Mouse (Mus musculus) bone marrow, adult 2 months (tissue): ENCODE data around the gene Irf6. TPM values are rescaled to one million over a fixed set of nuclear protein-coding genes. Genes with fewer than 3 reads are reported as not detected.

Source experiments
- H3K27ac ChIP-seq: fragments of 200-500 bp; 2 replicates; pipeline ENCODE4 v1.5.1; 2012; ENCODE audit warnings: low read depth, mild to moderate bottlenecking, control low read depth, inconsistent platforms, low read length; ENCODE audit not compliant: control insufficient read depth, poor library complexity, insufficient read depth
- H3K4me1 ChIP-seq: fragments of 200-500 bp; 2 replicates; pipeline ENCODE4 v1.6.1; 2011; ENCODE audit warnings: low read length; ENCODE audit not compliant: control insufficient read depth, insufficient read depth
- H3K4me3 ChIP-seq: fragments of 200-500 bp; replicated peaks from 2 replicates; pipeline ENCODE3; 2011; ENCODE audit warnings: mild to moderate bottlenecking, low read depth, low read length, control low read depth; ENCODE audit not compliant: control insufficient read depth
- CTCF ChIP-seq: fragments of 200-500 bp; IDR thresholded peaks from 2 replicates; pipeline ENCODE4 v1.5.1; 2011; ENCODE audit warnings: low read length, control low read depth; ENCODE audit not compliant: control insufficient read depth, insufficient read depth
- POLR2A ChIP-seq: fragments of 200-500 bp; IDR thresholded peaks from 2 replicates; pipeline ENCODE4 v1.6.1; 2011; ENCODE audit warnings: low read depth, mild to moderate bottlenecking, control low read depth, low read length, borderline replicate concordance; ENCODE audit not compliant: control insufficient read depth
- WGBS: fragments of 180-500 bp; shearing (Covaris S2); methylation state at CpG from one replicate; pipeline ENCODE4 v1.1.7; 2018; 5-methylcytosine and 5-hydroxymethylcytosine counted together
- polyA plus RNA-seq: library from polyadenylated mRNA; stranded (reverse); fragments of >200 nt; gene quantifications from 2 replicates; pipeline ENCODE4 v1.2.4, GENCODE M21; 2011; ENCODE audit warnings: low replicate concordance; ENCODE audit not compliant: missing spikeins, insufficient read depth, insufficient read length

Irf6 gene
- polyA plus RNA-seq, 1 experiment: not detected

- Histone ChIP-seq H3K4me3 (peak overlapping the region; percentile 16), H3K4me1 (no peaks in the 10 kb centered on the region; the same call in 1 of the 2 replicates), H3K27ac (no peak overlapping the region)
- no peak for TF ChIP-seq CTCF
- no peak for TF ChIP-seq POLR2A
- 54% methylated on average over 11 of the region's 11 CpGs for WGBS
These were observed 22.5 kb upstream of the Irf6 start for GRCm38 (mm10) chr1:193130456-193130825.

GRCm38 (mm10) chr1:193130839-193131238 lies 22.1 kb upstream of the Irf6 start:
- TF ChIP-seq CTCF (no peak), POLR2A (no peak)
- Histone ChIP-seq H3K4me1 (no peaks in the 10 kb centered on the region; the same call in 1 of the 2 replicates), H3K4me3 (no peak overlapping the region), H3K27ac (no peak overlapping the region)
- 85% methylated on average over 8 of the region's 8 CpGs for WGBS

GRCm38 (mm10) chr1:193131311-193131948 lies 21.5 kb upstream of the Irf6 start:
- 79% methylated on average over 6 of the region's 6 CpGs for WGBS
- TF ChIP-seq POLR2A (no peak), CTCF (no peak)
- no peak overlapping the region for H3K27ac ChIP-seq
- no peak overlapping the region for H3K4me3 ChIP-seq
- H3K4me1 ChIP-seq: no peaks in the 10 kb centered on the region; the same call in 1 of the 2 replicates

GRCm38 (mm10) chr1:193132385-193132784 lies 20.5 kb upstream of the Irf6 start:
- TF ChIP-seq POLR2A: no peak
- TF ChIP-seq CTCF: no peak
- no peak overlapping the region for H3K4me3 ChIP-seq
- H3K4me1 ChIP-seq: no peaks in the 10 kb centered on the region; the same call in 1 of the 2 replicates
- H3K27ac ChIP-seq: no peak overlapping the region

DNA sequence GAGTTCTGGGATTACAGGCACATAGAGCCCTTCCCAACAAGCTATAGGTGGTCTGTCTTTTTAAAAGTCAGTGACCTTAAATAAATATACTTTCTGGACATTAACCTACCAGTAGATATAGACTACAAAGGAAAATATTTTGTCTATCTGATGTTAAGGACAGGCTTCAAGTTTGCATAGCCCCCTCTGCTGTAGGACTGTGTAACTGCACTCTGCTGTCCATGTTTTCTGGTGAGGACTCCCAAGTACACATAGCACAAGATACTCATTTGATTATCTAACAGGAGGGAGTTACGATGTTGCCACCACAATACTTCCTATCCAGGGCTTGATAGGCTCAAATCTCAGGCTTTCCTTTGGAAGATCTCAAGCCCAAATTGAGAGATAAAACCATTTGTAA lies 19.2 kb upstream of the Irf6 start:
- no peak for TF ChIP-seq CTCF
- TF ChIP-seq POLR2A: no peak
- H3K4me3 ChIP-seq: no peak overlapping the region
- no peak overlapping the region for H3K27ac ChIP-seq
- H3K4me1 ChIP-seq: no peaks in the 10 kb centered on the region; the same call in 1 of the 2 replicates
- WGBS: 64% methylated on average over 1 of the region's 1 CpGs

DNA sequence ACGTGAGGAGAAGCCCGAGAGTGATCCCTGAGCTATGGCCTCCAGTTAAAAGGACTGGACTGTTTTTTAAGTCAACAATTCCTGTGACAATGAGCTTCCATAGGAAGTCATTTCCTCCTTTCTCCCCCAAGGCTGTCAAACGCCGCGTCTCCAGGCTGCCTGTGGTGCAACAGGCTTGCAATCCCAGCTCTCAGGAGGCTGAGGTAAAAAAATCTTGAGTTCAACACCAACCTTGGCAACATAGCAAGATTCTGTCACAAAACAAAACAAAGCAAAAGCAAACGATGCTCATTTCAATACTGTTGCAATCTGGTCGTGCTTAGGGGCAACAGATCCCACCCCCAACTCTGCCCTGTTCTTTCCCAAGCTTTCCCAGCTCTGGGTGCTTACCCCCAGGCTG lies 14.8 kb upstream of the Irf6 start:
- Histone ChIP-seq H3K27ac (no peak overlapping the region), H3K4me1 (no peaks in the 10 kb centered on the region; the same call in 1 of the 2 replicates)
- WGBS: 42% methylated on average over 7 of the region's 7 CpGs

GRCm38 (mm10) chr1:193138669-193139068 lies 14.2 kb upstream of the Irf6 start:
- H3K4me3 ChIP-seq: no peak overlapping the region
- no peaks in the 10 kb centered on the region; the same call in 1 of the 2 replicates for H3K4me1 ChIP-seq
- no peak for TF ChIP-seq CTCF
- TF ChIP-seq POLR2A: no peak
- no peak overlapping the region for H3K27ac ChIP-seq
- WGBS: 6% methylated on average over 3 of the region's 3 CpGs

More for the DNA sequence above, 14.8 kb upstream of the Irf6 start:
- no peak overlapping the region for H3K4me3 ChIP-seq
- TF ChIP-seq CTCF (no peak), POLR2A (no peak)

DNA sequence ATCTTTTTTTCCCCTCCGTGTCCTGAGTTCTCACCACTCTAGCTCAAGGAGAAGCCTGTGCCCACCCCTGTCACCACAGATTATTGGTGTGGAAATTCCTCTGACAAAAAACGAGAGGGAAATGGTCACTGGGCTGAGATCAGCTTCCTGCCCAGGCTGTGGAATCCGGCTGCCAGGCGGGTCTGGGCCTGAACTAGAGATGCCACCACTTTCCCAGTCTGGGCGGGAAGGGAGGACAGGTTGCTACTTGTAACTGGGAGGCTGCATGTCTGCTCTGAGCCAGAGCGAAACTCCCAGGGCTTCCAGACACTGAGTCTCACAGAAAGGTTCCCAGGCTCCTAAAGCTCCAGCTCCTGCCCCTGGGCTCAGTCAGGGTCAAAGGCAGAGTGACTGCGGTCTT lies 11.8 kb upstream of the Irf6 start:
- Histone ChIP-seq H3K27ac (no peak overlapping the region), H3K4me3 (no peak overlapping the region), H3K4me1 (no peaks in the 10 kb centered on the region; the same call in none of the 2 replicates)
- TF ChIP-seq CTCF (no peak), POLR2A (no peak)
- WGBS: 67% methylated on average over 7 of the region's 7 CpGs

- TF ChIP-seq CTCF: no peak
- TF ChIP-seq POLR2A: no peak
- H3K4me3 ChIP-seq: no peak overlapping the region
- 16% methylated on average over 8 of the region's 8 CpGs for WGBS
- H3K4me1 ChIP-seq: no peaks in the 10 kb centered on the region; the same call in none of the 2 replicates
- H3K27ac ChIP-seq: no peak overlapping the region
These were observed 10.3 kb upstream of the Irf6 start for GRCm38 (mm10) chr1:193142517-193143062.
